Mouse (Mus musculus) layer of hippocampus, adult 11-12 months (tissue): ENCODE measurements at regions not wholly inside any gene's neighbourhood (a gene's known extent, or its start where the extent isn't known, plus 50 kb on each side); places are given as distances from the start of the nearest gene placed in this dataset.
"Not testable (repeated sequence)": the region's sequence is repeated elsewhere in the genome, so short reads cannot be mapped to it uniquely, and the experiment has no call there.

ENCODE experiments used
- DNase-seq: peaks from one replicate; pipeline ENCODE4 v3.0.0; 2022; ENCODE audit warnings: low spot score

- no peak for DNase-seq
Measured at GRCm38 (mm10) chr4:7921503-7921902, 317.3 kb downstream of the Car8 start.

GRCm38 (mm10) chr4:7913191-7913590, 325.6 kb downstream of the Car8 start:
- no peak for DNase-seq

- DNase-seq, result no peak
Measured at GRCm38 (mm10) chr4:7912675-7913074, 326.2 kb downstream of the Car8 start.

- no peak for DNase-seq
Measured at GRCm38 (mm10) chr4:7903130-7903529, 335.7 kb downstream of the Car8 start.

- DNase-seq, result peak; percentile 5
Measured at GRCm38 (mm10) chr4:7894914-7895313, 343.9 kb downstream of the Car8 start.

- DNase-seq, result no peak
Measured at GRCm38 (mm10) chr4:7891128-7891527, 347.7 kb downstream of the Car8 start.

GRCm38 (mm10) chr4:7854518-7854917, 384.3 kb downstream of the Car8 start:
- no peak for DNase-seq

GRCm38 (mm10) chr4:7853121-7853782, 385.6 kb downstream of the Car8 start:
- peak; percentile 51 for DNase-seq

- peak; percentile 11 for DNase-seq
Measured at GRCm38 (mm10) chr4:7852006-7852615, 386.7 kb downstream of the Car8 start.

GRCm38 (mm10) chr4:7847411-7847810, 391.4 kb downstream of the Car8 start:
- peak; percentile 12 for DNase-seq

GRCm38 (mm10) chr4:7829126-7829525, 409.7 kb downstream of the Car8 start:
- no peak for DNase-seq

GRCm38 (mm10) chr4:7819847-7820246, 419.0 kb downstream of the Car8 start:
- no peak for DNase-seq

- not testable (repeated sequence) for DNase-seq
Measured at GRCm38 (mm10) chr4:7777761-7778160, 461.1 kb downstream of the Car8 start.

- DNase-seq, result no peak
Measured at GRCm38 (mm10) chr4:7755473-7755872, 483.4 kb downstream of the Car8 start.

- no peak for DNase-seq
Measured at GRCm38 (mm10) chr4:7753931-7754330, 484.9 kb downstream of the Car8 start.

- DNase-seq, result no peak
Measured at GRCm38 (mm10) chr4:7751208-7751607, 487.6 kb downstream of the Car8 start.

- no peak for DNase-seq
Measured at GRCm38 (mm10) chr4:7722893-7723292, 515.9 kb downstream of the Car8 start.

- no peak for DNase-seq
Measured at GRCm38 (mm10) chr4:7688516-7688915, 550.3 kb downstream of the Car8 start.

- DNase-seq, result no peak
Measured at GRCm38 (mm10) chr4:7687231-7687630, 551.6 kb downstream of the Car8 start.

- no peak for DNase-seq
Measured at GRCm38 (mm10) chr4:7670795-7671105, 568.1 kb downstream of the Car8 start.

- peak; percentile 3 for DNase-seq
Measured at GRCm38 (mm10) chr4:7669992-7670794, 568.6 kb downstream of the Car8 start.

- DNase-seq, result no peak
Measured at GRCm38 (mm10) chr4:7666935-7667594, 571.8 kb downstream of the Car8 start.
